Mouse (Mus musculus): Measurements from ENCODE around the gene Bbs4. TPM values are rescaled to one million over a fixed set of nuclear protein-coding genes. Genes with fewer than 3 reads are reported as not detected.

Bbs4 gene
- total and polyA plus RNA-seq, 3 experiments, result 4.0 to 5.6 TPM; not detected in 1

GRCm38 (mm10) chr9:59324351-59324750 is 29.0 kb downstream of the Bbs4 start:
- H3K4me3 ChIP-seq (ENCODE audit: control insufficient read depth in 1 of 2, insufficient read depth in 1 of 2, low read depth in 2 of 2, low read length in 2 of 2), result no peak overlapping the region
- DNase-seq (ENCODE audit: low read depth, low spot score), result peak; percentile 70
- peaks cover 5% of the 10 kb centered on the region in 2 experiments; a peak in 3 of 4 replicates for H3K4me1 ChIP-seq (ENCODE audit: control insufficient read depth in 1 of 2, insufficient read depth in 2 of 2, low read length in 2 of 2)
- no peak overlapping the region for H3K27ac ChIP-seq (ENCODE audit: control insufficient read depth, low read depth, low read length)
- H3K36me3 ChIP-seq (ENCODE audit: control insufficient read depth in 1 of 2, insufficient read depth in 2 of 2, low read length in 2 of 2), result peaks cover 0 to 13% of the 10 kb centered on the region in 2 experiments; a peak in 2 of 4 replicates
- H3K79me2 ChIP-seq (ENCODE audit: control insufficient read depth, insufficient read depth, low read length, poor library complexity), result no peaks in the 10 kb centered on the region
- no peaks in the 10 kb centered on the region for H3K9me3 ChIP-seq (replicated peaks; ENCODE audit: insufficient read depth, low read length)
- TF ChIP-seq MYC (IDR thresholded peaks at IDR 0.05; ENCODE audit: low read depth, low read length) (no peak), ELF1 (IDR thresholded peaks at IDR 0.05; ENCODE audit: low read depth, low read length) (0 out of 2 replicates have a peak, but pooled peaks have one; percentile 23), KAT2A (conservative IDR thresholded peaks at IDR 0.05; ENCODE audit: low read depth, low read length) (0 out of 2 replicates have a peak, but pooled peaks have one; percentile 27), RCOR1 (IDR thresholded peaks at IDR 0.05; ENCODE audit: low read depth, low read length) (peak; percentile 97), MAFK (IDR thresholded peaks at IDR 0.05; ENCODE audit: borderline replicate concordance, low read depth, low read length) (peak; percentile 75), ZC3H11A (IDR thresholded peaks at IDR 0.05; ENCODE audit: low read depth, low read length) (0 out of 2 replicates have a peak, but pooled peaks have one; percentile 13), SMC3 (IDR thresholded peaks at IDR 0.05; ENCODE audit: low read depth, low read length) (peak; percentile 20; the same call in 1 of the 2 replicates), ETS1 (IDR thresholded peaks at IDR 0.05; ENCODE audit: low read depth, low read length) (peak; percentile 69), JUND (IDR thresholded peaks at IDR 0.05; ENCODE audit: low read depth, low read length) (no peak), EP300 (IDR thresholded peaks at IDR 0.05; ENCODE audit: low read depth in 1 of 2, low read length in 2 of 2) (peak; percentile 80 to 81), BHLHE40 (IDR thresholded peaks at IDR 0.05; ENCODE audit: borderline replicate concordance, low read depth, low read length) (peak; percentile 36; the same call in 1 of the 2 replicates), GATA1 (IDR thresholded peaks at IDR 0.05; ENCODE audit: low read depth, low read length) (peak; percentile 89), RAD21 (IDR thresholded peaks at IDR 0.05; ENCODE audit: low read depth, low read length) (no peak), GABPA (IDR thresholded peaks at IDR 0.05; ENCODE audit: low read depth, low read length) (no peak), SIN3A (IDR thresholded peaks at IDR 0.05; ENCODE audit: low read length) (peak; percentile 70), E2F4 (IDR thresholded peaks at IDR 0.05; ENCODE audit: borderline replicate concordance, low read depth, low read length) (no peak), TCF12 (IDR thresholded peaks at IDR 0.05; ENCODE audit: low read depth, low read length) (peak; percentile 91), MAZ (IDR thresholded peaks at IDR 0.05; ENCODE audit: low read depth, low read length) (peak; percentile 58; the same call in 1 of the 2 replicates), TAL1 (IDR thresholded peaks at IDR 0.05; ENCODE audit: low read length) (peak; percentile 26; the same call in 1 of the 2 replicates), HCFC1 (IDR thresholded peaks at IDR 0.05; ENCODE audit: low read depth, low read length) (0 out of 2 replicates have a peak, but pooled peaks have one; percentile 27)
- H3K9ac ChIP-seq (ENCODE audit: control insufficient read depth, low read depth, low read length, poor library complexity, severe bottlenecking), result no peak overlapping the region
- no peaks in the 10 kb centered on the region for H3K27me3 ChIP-seq (ENCODE audit: control insufficient read depth in 1 of 2, insufficient read depth in 2 of 2, low read length in 2 of 2)

- H3K9me3 ChIP-seq (replicated peaks; ENCODE audit: insufficient read depth, low read length), result no peaks in the 10 kb centered on the region
- no peak overlapping the region for H3K27ac ChIP-seq (ENCODE audit: control insufficient read depth, low read depth, low read length)
- peaks cover 0 to 18% of the 10 kb centered on the region in 2 experiments; a peak in 2 of 4 replicates for H3K36me3 ChIP-seq (ENCODE audit: control insufficient read depth in 1 of 2, insufficient read depth in 2 of 2, low read length in 2 of 2)
- 0 out of 4 replicates have a peak, but pooled peaks cover 0 to 2% of the 10 kb centered on the region in 2 experiments for H3K4me1 ChIP-seq (ENCODE audit: control insufficient read depth in 1 of 2, insufficient read depth in 2 of 2, low read length in 2 of 2)
- no peaks in the 10 kb centered on the region for H3K27me3 ChIP-seq (ENCODE audit: control insufficient read depth in 1 of 2, insufficient read depth in 2 of 2, low read length in 2 of 2)
- no peak overlapping the region for H3K4me3 ChIP-seq (ENCODE audit: control insufficient read depth in 1 of 2, insufficient read depth in 1 of 2, low read depth in 2 of 2, low read length in 2 of 2)
- DNase-seq (ENCODE audit: low read depth, low spot score), result no peak
- no peaks in the 10 kb centered on the region for H3K79me2 ChIP-seq (ENCODE audit: control insufficient read depth, insufficient read depth, low read length, poor library complexity)
- H3K9ac ChIP-seq (ENCODE audit: control insufficient read depth, low read depth, low read length, poor library complexity, severe bottlenecking), result no peak overlapping the region
- no peak for TF ChIP-seq USF2 (IDR thresholded peaks at IDR 0.05; ENCODE audit: borderline replicate concordance in 1 of 2, insufficient read depth in 1 of 2, low read depth in 1 of 2, low read length in 2 of 2)
- 0 out of 2 replicates have a peak, but pooled peaks have one; percentile 36 for TF ChIP-seq ZMIZ1 (IDR thresholded peaks at IDR 0.05; ENCODE audit: low read depth, low read length)
- TF ChIP-seq CHD2 (IDR thresholded peaks at IDR 0.05; ENCODE audit: low read length), result no peak
Observed at GRCm38 (mm10) chr9:59316206-59316605, 37.1 kb downstream of the Bbs4 start.
